Mouse (Mus musculus) embryonic stem cell, embryonic (primary cell): Measurements from ENCODE around the gene Car8.
"Not testable (repeated sequence)": the region's sequence is repeated elsewhere in the genome, so short reads cannot be mapped to it uniquely, and the experiment has no call there.

Source experiments
- CTCF ChIA-PET, 4 experiments: fragments of 300-600 bp in 2 of 4; fragments of 350-600 bp in 2 of 4; sonication (Branson Sonifier 250); formaldehyde crosslinking; loops; one replicate each; lab custom pipeline; 2022; ENCODE audit warnings: inconsistent platforms in 2 of 4; lab: Charles Lee
- POLR2A ChIA-PET, 4 experiments: fragments of 300-600 bp in 2 of 4; fragments of 350-600 bp in 2 of 4; sonication (Branson Sonifier 250); formaldehyde crosslinking; loops; one replicate each; lab custom pipeline; 2022; ENCODE audit warnings: antibody characterized with exemption in 4 of 4, inconsistent platforms in 1 of 4; lab: Charles Lee

Gene Car8

DNA sequence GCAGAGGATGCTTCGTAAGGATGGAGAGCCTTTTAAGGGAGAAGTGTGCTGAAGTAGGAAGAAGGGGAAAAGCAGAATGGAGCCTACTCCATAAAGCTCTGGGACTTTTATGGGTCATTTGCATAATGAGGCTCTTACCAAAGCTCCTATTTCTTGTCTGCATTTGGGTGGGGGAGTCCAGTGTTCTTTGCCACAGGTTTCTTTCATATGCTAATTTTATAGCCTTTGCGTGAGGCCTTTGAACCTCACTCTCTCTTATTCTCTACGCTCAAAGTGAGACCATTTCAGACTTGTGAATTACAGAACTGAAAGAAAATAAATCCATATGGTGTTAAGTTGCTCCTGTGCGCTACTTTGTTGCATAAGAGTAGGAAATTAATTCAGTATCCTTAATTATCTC, 140.8 kb downstream of the Car8 start:
- CTCF ChIA-PET: no interaction called here

GRCm38 (mm10) chr4:8097683-8098082, 141.2 kb downstream of the Car8 start:
- POLR2A ChIA-PET: interaction anchor here in 3 of 4 experiments (1.0 to 1.5 kb wide), 6 partner anchors 14 to 57 kb away, joined by 3 to 5 read pairs (median 4); no protein-coding TSS in a partner anchor
- CTCF ChIA-PET: no interaction called here

More for the DNA sequence above, 140.8 kb downstream of the Car8 start:
- POLR2A ChIA-PET: interaction anchor here in 3 of 4 experiments (1.0 to 1.5 kb wide), 6 partner anchors 13 to 56 kb away, joined by 3 to 4 read pairs (median 4); no protein-coding TSS in a partner anchor

GRCm38 (mm10) chr4:8093566-8093965, 145.3 kb downstream of the Car8 start:
- POLR2A ChIA-PET, CTCF ChIA-PET: not testable (repeated sequence)
